Mouse (Mus musculus): Measurements from ENCODE around the gene Itpkb. TPM values are rescaled to one million over a fixed set of nuclear protein-coding genes. Genes with fewer than 3 reads are reported as not detected.

The Itpkb gene
- total and polyA plus RNA-seq, 3 experiments, result 4.2 to 14.4 (median 10.6) TPM

- no peak overlapping the region for H3K4me3 ChIP-seq (replicated peaks in 1 of 3; ENCODE audit: low read depth in 2 of 3, low read length in 2 of 3, poor library complexity in 1 of 3)
- dilution Hi-C loops (cut with MboI; ENCODE audit: extremely low pct_ligation_motif_present, extremely low pct_unique_long_range_greater_than_20kb, low sequenced_read_pairs) (no loop called here), in situ Hi-C loops (cut with MboI; ENCODE audit: low pct_ligation_motif_present, low pct_unique_long_range_greater_than_20kb, low sequenced_read_pairs) (no loop called here)
- no peaks in the 10 kb centered on the region for H3K36me3 ChIP-seq (replicated peaks in 1 of 2; ENCODE audit: control insufficient read depth in 1 of 2, insufficient read depth in 1 of 2, low read length in 1 of 2)
- H3K9ac ChIP-seq (ENCODE audit: insufficient read depth, low read depth), result no peak overlapping the region
- H3K9me3 ChIP-seq (replicated peaks; ENCODE audit: low read length), result no peaks in the 10 kb centered on the region
- no peaks in the 10 kb centered on the region for H3K79me2 ChIP-seq (replicated peaks; ENCODE audit: control insufficient read depth, extremely low read depth, insufficient read depth, poor library complexity, severe bottlenecking)
- H3K4me1 ChIP-seq (ENCODE audit: control insufficient read depth in 1 of 2, insufficient read depth in 2 of 2), result peaks cover 6 to 12% of the 10 kb centered on the region in 2 experiments
- no peak overlapping the region for H3K27ac ChIP-seq (ENCODE audit: insufficient read depth, low read depth)
- no peak for DNase-seq (ENCODE audit: extremely low read depth)
- H3K27me3 ChIP-seq (replicated peaks), result no peaks in the 10 kb centered on the region
- no peak overlapping the region for H3K4me2 ChIP-seq (ENCODE audit: insufficient read depth, low read depth, poor library complexity, severe bottlenecking)
- TF ChIP-seq ZMIZ1 (IDR thresholded peaks at IDR 0.05; ENCODE audit: low read depth, low read length) (no peak), UBTF (IDR thresholded peaks at IDR 0.05; ENCODE audit: low read depth, low read length) (no peak), SIN3A (IDR thresholded peaks at IDR 0.05; ENCODE audit: low read length) (no peak), MAX (IDR thresholded peaks at IDR 0.05; ENCODE audit: low read length) (no peak), BHLHE40 (IDR thresholded peaks at IDR 0.05; ENCODE audit: low read depth, low read length) (no peak), POLR2A (IDR thresholded peaks at IDR 0.05; ENCODE audit: low read depth, low read length) (no peak), ZC3H11A (IDR thresholded peaks at IDR 0.05; ENCODE audit: low read depth, low read length) (no peak), TCF12 (IDR thresholded peaks at IDR 0.05; ENCODE audit: low read depth, low read length) (no peak), TBP (conservative IDR thresholded peaks at IDR 0.05; ENCODE audit: low read depth, low read length) (no peak), MAFK (IDR thresholded peaks at IDR 0.05; ENCODE audit: insufficient replicate concordance, low read length) (no peak), USF1 (IDR thresholded peaks at IDR 0.05; ENCODE audit: low read depth, low read length) (no peak), E2F4 (IDR thresholded peaks at IDR 0.05; ENCODE audit: insufficient replicate concordance, low read depth, low read length) (no peak), ZKSCAN1 (IDR thresholded peaks at IDR 0.05; ENCODE audit: borderline replicate concordance, low read depth, low read length) (no peak)
These were observed 128.0 kb downstream of the Itpkb start for GRCm38 (mm10) chr1:180458274-180458673.

GRCm38 (mm10) chr1:180458680-180459079 lies 128.4 kb downstream of the Itpkb start:
- in situ Hi-C loops (cut with MboI; ENCODE audit: low pct_ligation_motif_present, low pct_unique_long_range_greater_than_20kb, low sequenced_read_pairs), result no loop called here
- no peak for TF ChIP-seq MAZ (IDR thresholded peaks at IDR 0.05; ENCODE audit: low read depth, low read length)
- no peak for TF ChIP-seq SMC3 (IDR thresholded peaks at IDR 0.05; ENCODE audit: low read depth, low read length)
- TF ChIP-seq RAD21 (IDR thresholded peaks at IDR 0.05; ENCODE audit: low read depth, low read length), result no peak
- TF ChIP-seq CTCF (conservative IDR thresholded peaks at IDR 0.05 in 1 of 2, IDR thresholded peaks at IDR 0.05 in 1 of 2; ENCODE audit: low read depth in 2 of 2, low read length in 2 of 2), result no peak
- TF ChIP-seq NELFE (IDR thresholded peaks at IDR 0.05; ENCODE audit: low read depth, low read length), result no peak
- TF ChIP-seq MAFK (IDR thresholded peaks at IDR 0.05; ENCODE audit: insufficient replicate concordance, low read length), result no peak
- no peak for TF ChIP-seq MYC (IDR thresholded peaks at IDR 0.05; ENCODE audit: low read depth, low read length)
- TF ChIP-seq CHD1 (IDR thresholded peaks at IDR 0.05; ENCODE audit: low read depth, low read length), result no peak
- no peak for TF ChIP-seq BHLHE40 (IDR thresholded peaks at IDR 0.05; ENCODE audit: low read depth, low read length)
- no peak for TF ChIP-seq TCF12 (IDR thresholded peaks at IDR 0.05; ENCODE audit: low read depth, low read length)
- TF ChIP-seq ETS1 (conservative IDR thresholded peaks at IDR 0.05; ENCODE audit: low read depth, low read length), result no peak
- no peak for TF ChIP-seq SIN3A (IDR thresholded peaks at IDR 0.05; ENCODE audit: low read length)
- dilution Hi-C loops (cut with MboI; ENCODE audit: extremely low pct_ligation_motif_present, extremely low pct_unique_long_range_greater_than_20kb, low sequenced_read_pairs), result no loop called here

More at GRCm38 (mm10) chr1:180458680-180459079, 128.4 kb downstream of the Itpkb start:
- Histone ChIP-seq H3K27me3 (replicated peaks) (no peaks in the 10 kb centered on the region), H3K9me3 (replicated peaks; ENCODE audit: low read length) (no peaks in the 10 kb centered on the region), H3K36me3 (replicated peaks in 1 of 2; ENCODE audit: control insufficient read depth in 1 of 2, insufficient read depth in 1 of 2, low read length in 1 of 2) (no peaks in the 10 kb centered on the region), H3K79me2 (replicated peaks; ENCODE audit: control insufficient read depth, extremely low read depth, insufficient read depth, poor library complexity, severe bottlenecking) (no peaks in the 10 kb centered on the region), H3K4me2 (ENCODE audit: insufficient read depth, low read depth, poor library complexity, severe bottlenecking) (no peak overlapping the region), H3K27ac (ENCODE audit: insufficient read depth, low read depth) (no peak overlapping the region), H3K4me3 (replicated peaks in 1 of 3; ENCODE audit: low read depth in 2 of 3, low read length in 2 of 3, poor library complexity in 1 of 3) (no peak overlapping the region), H3K4me1 (ENCODE audit: control insufficient read depth in 1 of 2, insufficient read depth in 2 of 2) (peaks cover 6 to 16% of the 10 kb centered on the region in 2 experiments), H3K9ac (ENCODE audit: insufficient read depth, low read depth) (no peak overlapping the region)
- DNase-seq (ENCODE audit: extremely low read depth), result no peak

All from CH12.LX (cell line).